Mouse (Mus musculus) liver, postnatal 0 days (tissue): ENCODE measurements at regions not wholly inside any gene's neighbourhood (a gene's known extent, or its start where the extent isn't known, plus 50 kb on each side); places are given as distances from the start of the nearest gene placed in this dataset.

Experiments used
- CTCF ChIP-seq: sonication (generic); IDR thresholded peaks from 2 replicates; pipeline ENCODE4 v1.5.1; 2016; ENCODE audit warnings: antibody characterized with exemption, low read depth
- EP300 ChIP-seq: IDR thresholded peaks from 2 replicates; pipeline ENCODE4 v1.6.1; 2016; ENCODE audit warnings: antibody characterized with exemption, low read depth, mild to moderate bottlenecking

DNA sequence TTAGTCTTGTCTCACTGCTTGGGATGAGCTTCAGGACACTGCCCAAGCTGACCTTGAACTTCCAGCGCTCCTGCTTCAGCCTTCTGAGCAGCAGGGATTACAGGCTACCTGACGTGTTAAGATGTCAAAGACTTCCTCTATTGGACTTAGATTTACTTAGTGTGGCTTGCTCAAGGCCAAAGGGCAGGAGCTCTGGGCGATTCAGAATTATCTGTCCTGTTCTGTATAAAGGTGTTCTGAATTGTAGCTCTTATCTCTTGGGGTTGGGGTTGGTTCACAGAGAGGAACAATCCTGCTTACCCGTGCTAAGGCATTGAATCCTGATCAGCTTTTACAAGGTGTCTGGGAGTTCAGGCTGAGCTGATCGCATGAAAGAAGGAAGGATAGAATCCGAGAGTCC lies 449.3 kb upstream of the Mgmt start:
- TF ChIP-seq CTCF (no peak), EP300 (no peak)
